ENCODE assay signal across 8 mouse cellular contexts in genomic region chrX:23692722-23693442, GRCm38 (mm10). TPM values are rescaled to one million over a fixed set of nuclear protein-coding genes. Genes with fewer than 3 reads are reported as not detected.
DNase-seq lines count a peak whose midpoint lies in the region; ATAC-seq lines count a peak whose summit lies in the region.

TSS of gene Wdr44 (plus strand) at chrX:23693051.

- DNase-seq in c-Kit-negative CD71-positive TER-119-positive erythroid progenitor cells, embryonic 14.5 days (ENCODE audit: low read depth, low spot score), result peak; percentile 84
- DNase-seq in fibroblast of lung, adult 2 months (ENCODE audit: low read depth), result peak; percentile 86
- DNase-seq in kidney, postnatal 14 days, result peak; percentile 95
- DNase-seq in liver, embryonic 13.5 days, result peak; percentile 93
- DNase-seq in neural tube, embryonic 10.5 days (ENCODE audit: extremely low spot score, low spot score), result peak; percentile 85

- peak within 1 kb of the TSS; percentile 64 for H3K4me2 ChIP-seq in heart, embryonic 14.5 days (ENCODE audit: low read length)
- peak within 1 kb of the TSS; percentile 63 for H3K4me2 ChIP-seq in liver, embryonic 13.5 days
- H3K4me2 ChIP-seq in stomach, embryonic 16.5 days (ENCODE audit: low read depth, low read length), result peak within 1 kb of the TSS; percentile 51

- peak within 1 kb of the TSS; percentile 87 to 88 for H3K27ac ChIP-seq in heart, embryonic 14.5 days (replicated peaks in 1 of 2; ENCODE audit: control insufficient read depth in 1 of 2, insufficient read depth in 1 of 2, low read depth in 2 of 2, low read length in 2 of 2)
- peak within 1 kb of the TSS; percentile 97 for H3K27ac ChIP-seq in liver, embryonic 13.5 days
- H3K27ac ChIP-seq in stomach, embryonic 16.5 days (ENCODE audit: low read length), result peak within 1 kb of the TSS; percentile 83

- H3K9ac ChIP-seq in heart, embryonic 14.5 days (ENCODE audit: low read length), result peak within 1 kb of the TSS; percentile 78
- peak within 1 kb of the TSS; percentile 82 for H3K9ac ChIP-seq in liver, embryonic 13.5 days
- peak within 1 kb of the TSS; percentile 81 for H3K9ac ChIP-seq in stomach, embryonic 16.5 days (ENCODE audit: low read length)

- H3K27me3 ChIP-seq in heart, embryonic 14.5 days (ENCODE audit: control insufficient read depth, insufficient read depth, low read length), result no peaks in the 10 kb centered on the region
- H3K27me3 ChIP-seq in liver, embryonic 13.5 days, result no peaks in the 10 kb centered on the region
- no peaks in the 10 kb centered on the region for H3K27me3 ChIP-seq in stomach, embryonic 16.5 days (ENCODE audit: control insufficient read depth, insufficient read depth, low read length)

- ATAC-seq in CD4-positive, CD25-positive, alpha-beta regulatory T cell, adult 4 months, result peak; percentile 90
- ATAC-seq in heart, embryonic 14.5 days (ENCODE audit: insufficient number of reproducible peaks, insufficient read depth, low FRiP score, low read depth), result peak; percentile 99
- ATAC-seq in liver, embryonic 13.5 days (ENCODE audit: low read depth), result peak; percentile 98
- ATAC-seq in stomach, embryonic 16.5 days (ENCODE audit: insufficient read depth, low FRiP score), result peak; percentile 100

- H3K36me3 ChIP-seq in heart, embryonic 14.5 days (ENCODE audit: control insufficient read depth, insufficient read depth, low read length), result no peaks in the 10 kb centered on the region
- H3K36me3 ChIP-seq in liver, embryonic 13.5 days, result no peaks in the 10 kb centered on the region
- H3K36me3 ChIP-seq in stomach, embryonic 16.5 days (ENCODE audit: control insufficient read depth, insufficient read depth, low read length), result no peaks in the 10 kb centered on the region

- 8% methylated on average over 51 of the region's 51 CpGs for WGBS in heart, embryonic 14.5 days
- WGBS in liver, embryonic 13.5 days (ENCODE audit: insufficient replicate concordance), result 4% methylated on average over 51 of the region's 51 CpGs
- WGBS in stomach, embryonic 16.5 days, result 12% methylated on average over 51 of the region's 51 CpGs

- H3K9me3 ChIP-seq in heart, embryonic 14.5 days (ENCODE audit: control insufficient read depth, low read length), result no peaks in the 10 kb centered on the region
- no peaks in the 10 kb centered on the region for H3K9me3 ChIP-seq in liver, embryonic 13.5 days (replicated peaks)
- H3K9me3 ChIP-seq in stomach, embryonic 16.5 days (replicated peaks; ENCODE audit: control insufficient read depth, low read length), result no peaks in the 10 kb centered on the region

- peak within 1 kb of the TSS; percentile 66 to 77 for H3K4me3 ChIP-seq in heart, embryonic 14.5 days (ENCODE audit: control insufficient read depth in 1 of 2, insufficient read depth in 1 of 2, low read depth in 1 of 2, low read length in 2 of 2)
- H3K4me3 ChIP-seq in liver, embryonic 13.5 days (replicated peaks), result peak within 1 kb of the TSS; percentile 73
- peak within 1 kb of the TSS; percentile 68 for H3K4me3 ChIP-seq in stomach, embryonic 16.5 days (replicated peaks; ENCODE audit: low read length)

- no peaks in the 10 kb centered on the region for H3K4me1 ChIP-seq in heart, embryonic 14.5 days (ENCODE audit: control insufficient read depth in 2 of 2, insufficient read depth in 2 of 2, low read length in 2 of 2)
- H3K4me1 ChIP-seq in liver, embryonic 13.5 days (replicated peaks), result peaks cover 2% of the 10 kb centered on the region; the same call in 1 of the 2 replicates
- H3K4me1 ChIP-seq in stomach, embryonic 16.5 days (ENCODE audit: control insufficient read depth, insufficient read depth, low read length), result no peaks in the 10 kb centered on the region

RNA-seq across cellular contexts. Expression of gene Wdr44, which starts in this region (rescaled TPM):
- 10 to 100 TPM; 35.7 to 36.2 TPM for polyA plus RNA-seq in CD4-positive, CD25-positive, alpha-beta regulatory T cell, adult 4 months (2017; shearing (Covaris generic))
- 9.6 and 11.8 TPM in 2 replicates for polyA plus RNA-seq in heart, embryonic 14.5 days (2014; fragmentation: Nextera tagmentation; extraction: Ambion mirVana)
- polyA plus RNA-seq in liver, embryonic 13.5 days (2015; fragmentation: Nextera tagmentation; extraction: Ambion mirVana), result 5.1 and 6.2 TPM in 2 replicates
- polyA plus RNA-seq in stomach, embryonic 16.5 days (2015; fragmentation: Nextera tagmentation; extraction: Ambion mirVana), result 5.8 and 7.6 TPM in 2 replicates

Comparison
In these comparisons a context has a peak if more than half of its experiments do, and no peak if none do; other contexts are left out.
1. Peak in every context shown above with its lines: DNase-seq, ATAC-seq, H3K4me3 ChIP-seq and H3K27ac ChIP-seq.